ENCODE assay signal across 9 mouse cellular contexts in genomic region chr3:31056047-31056650, GRCm38 (mm10). TPM values are rescaled to one million over a fixed set of nuclear protein-coding genes. Genes with fewer than 3 reads are reported as not detected.
DNase-seq lines count a peak whose midpoint lies in the region; ATAC-seq and TF ChIP-seq lines count a peak whose summit lies in the region.
"Had no signal": no experiment of that assay in that cellular context is flagged by ENCODE, and none has a peak within 500 bp of the region (broad histone marks: within the 10 kb centered on the region; RNA-seq: fewer than 3 reads in every experiment).

No protein-coding gene starts in this region.

- H3K27ac ChIP-seq in hindbrain, postnatal 0 days: no peak overlapping the region
- H3K27ac ChIP-seq in liver, embryonic 14.5 days: no peak overlapping the region
- no peak overlapping the region for H3K27ac ChIP-seq in neural tube, embryonic 13.5 days (replicated peaks)

- H3K36me3 ChIP-seq in hindbrain, postnatal 0 days (ENCODE audit: insufficient read depth, low read length): peaks cover 4% of the 10 kb centered on the region; the same call in 1 of the 2 replicates
- no peaks in the 10 kb centered on the region for H3K36me3 ChIP-seq in liver, embryonic 14.5 days (replicated peaks; ENCODE audit: control insufficient read depth, insufficient read depth, low read depth)
- peaks cover 4% of the 10 kb centered on the region; the same call in 1 of the 2 replicates for H3K36me3 ChIP-seq in neural tube, embryonic 13.5 days

- DNase-seq in cerebellum, adult 11-12 months: peak; percentile 18
- no peak for DNase-seq in cerebellum, adult 11 months
- peak; percentile 38 for DNase-seq in adrenal gland, postnatal 25 days
- peak; percentile 62 for DNase-seq in forelimb bud, embryonic 11.5 days (ENCODE audit: low read depth, low spot score)
- peak; percentile 61 for DNase-seq in hindbrain, postnatal 0 days (ENCODE audit: low spot score)
- DNase-seq in liver, embryonic 14.5 days (ENCODE audit: low read depth in 3 of 3, low spot score in 3 of 3): peak in 1 of 3 experiments; percentile 17
- no peak for DNase-seq in frontal cortex, postnatal 10 days (ENCODE audit: low spot score in 2 of 2)

- H3K4me2 ChIP-seq in hindbrain, postnatal 0 days (ENCODE audit: low read depth, low read length): peak overlapping the region; percentile 58
- H3K4me2 ChIP-seq in liver, embryonic 14.5 days (ENCODE audit: low read depth): peak overlapping the region; percentile 82
- H3K4me2 ChIP-seq in neural tube, embryonic 13.5 days: peak overlapping the region; percentile 53

- peak; percentile 27; the same call in 1 of the 2 replicates for TF ChIP-seq CTCF in hindbrain, postnatal 0 days (IDR thresholded peaks at IDR 0.05; ENCODE audit: low read depth)
- no peak for TF ChIP-seq CTCF in liver, embryonic 14.5 days (IDR thresholded peaks at IDR 0.05; ENCODE audit: low read depth)

- TF ChIP-seq EP300 in liver, embryonic 14.5 days (IDR thresholded peaks at IDR 0.05; ENCODE audit: low read depth): no peak

- H3K9me3 ChIP-seq in hindbrain, postnatal 0 days (ENCODE audit: low read length): no peaks in the 10 kb centered on the region
- no peaks in the 10 kb centered on the region for H3K9me3 ChIP-seq in liver, embryonic 14.5 days (ENCODE audit: control insufficient read depth, low read length)
- H3K9me3 ChIP-seq in neural tube, embryonic 13.5 days: no peaks in the 10 kb centered on the region

- no peaks in the 10 kb centered on the region for H3K4me1 ChIP-seq in hindbrain, postnatal 0 days (ENCODE audit: insufficient read depth, low read length)
- H3K4me1 ChIP-seq in liver, embryonic 14.5 days (replicated peaks; ENCODE audit: control insufficient read depth in 2 of 2, insufficient read depth in 2 of 2, low read length in 1 of 2): 0 out of 4 replicates have a peak, but pooled peaks cover 0 to 2% of the 10 kb centered on the region in 2 experiments
- peaks cover 11% of the 10 kb centered on the region for H3K4me1 ChIP-seq in neural tube, embryonic 13.5 days (replicated peaks)

- no peaks in the 10 kb centered on the region for H3K27me3 ChIP-seq in hindbrain, postnatal 0 days (ENCODE audit: insufficient read depth, low read length)
- H3K27me3 ChIP-seq in liver, embryonic 14.5 days (ENCODE audit: control insufficient read depth, insufficient read depth, low read length): no peaks in the 10 kb centered on the region
- no peaks in the 10 kb centered on the region for H3K27me3 ChIP-seq in neural tube, embryonic 13.5 days
- H3K27me3 ChIP-seq: CH12.LX had no signal

- WGBS in hindbrain, postnatal 0 days: 29% methylated on average over 17 of the region's 17 CpGs
- WGBS in liver, embryonic 14.5 days (ENCODE audit: insufficient replicate concordance): 16% methylated on average over 17 of the region's 17 CpGs
- WGBS in neural tube, embryonic 13.5 days: 29% methylated on average over 17 of the region's 17 CpGs

- peak overlapping the region; percentile 37; the same call in 1 of the 2 replicates for H3K9ac ChIP-seq in hindbrain, postnatal 0 days (replicated peaks; ENCODE audit: low read length)
- peak overlapping the region; percentile 71 for H3K9ac ChIP-seq in liver, embryonic 14.5 days (replicated peaks)
- H3K9ac ChIP-seq in neural tube, embryonic 13.5 days: peak overlapping the region; percentile 54; the same call in 1 of the 2 replicates

- H3K4me3 ChIP-seq in hindbrain, postnatal 0 days (ENCODE audit: low read length): peak overlapping the region; percentile 38
- peak overlapping the region; percentile 63 to 89 for H3K4me3 ChIP-seq in liver, embryonic 14.5 days (ENCODE audit: insufficient read depth in 1 of 2, low read depth in 2 of 2, low read length in 2 of 2)
- peak overlapping the region; percentile 33 for H3K4me3 ChIP-seq in neural tube, embryonic 13.5 days

- ATAC-seq in hindbrain, postnatal 0 days: peak; percentile 74
- ATAC-seq in liver, embryonic 14.5 days (ENCODE audit: insufficient read depth): peak; percentile 32
- peak; percentile 17; the same call in 1 of the 2 replicates for ATAC-seq in neural tube, embryonic 13.5 days (ENCODE audit: low read depth)

RNA-seq across cellular contexts. Expression of gene Skil, which starts 38.7 kb away (rescaled TPM):
- total RNA-seq in adrenal gland, postnatal 25 days (2021): 32.9 and 39.3 TPM in 2 replicates
- 36.4 and 38.9 TPM in 2 replicates for total RNA-seq in hindbrain, postnatal 0 days (2014; rRNA removed)
- polyA plus RNA-seq in hindbrain, postnatal 0 days (2015; fragmentation: Nextera tagmentation; extraction: Ambion mirVana): 23.9 and 25.1 TPM in 2 replicates
- 1.6 and 2.7 TPM in 2 replicates for polyA plus RNA-seq in liver, embryonic 14.5 days (2012; rRNA removed)
- 4.2 and 4.3 TPM in 2 replicates for polyA plus RNA-seq in liver, embryonic 14.5 days (2014; fragmentation: Nextera tagmentation; extraction: Ambion mirVana)
- 29.9 and 35.3 TPM in 2 replicates for polyA plus RNA-seq in neural tube, embryonic 13.5 days (2015; fragmentation: Nextera tagmentation; extraction: Ambion mirVana)

Comparison
In these comparisons a context has a peak if more than half of its experiments do, and no peak if none do; other contexts are left out.
1. DNase-seq: peak in cerebellum, adult 11-12 months (single experiment), adrenal gland, postnatal 25 days (single experiment), forelimb bud, embryonic 11.5 days (single experiment) and hindbrain, postnatal 0 days (single experiment); none in cerebellum, adult 11 months (single experiment) and frontal cortex, postnatal 10 days (0 of 2).
2. ATAC-seq: peak in every context shown above with its lines; median percentile 74 in hindbrain, postnatal 0 days; 32 in liver, embryonic 14.5 days; 17 in neural tube, embryonic 13.5 days.
3. Peak in every context shown above with its lines, with median percentiles within 50 percentile points of each other: H3K4me2 ChIP-seq, H3K4me3 ChIP-seq and H3K9ac ChIP-seq.